Mouse (Mus musculus) hindbrain, embryonic 14.5 days (tissue): Measurements from ENCODE around the gene Nup210. TPM values are rescaled to one million over a fixed set of nuclear protein-coding genes. Genes with fewer than 3 reads are reported as not detected.

ENCODE experiments used
- ATAC-seq: fragments of 200-750 bp; cut with Nextera tagmentation; 2 replicates; pipeline ENCODE4 v1.8.0; 2017; ENCODE audit warnings: moderate number of reproducible peaks, mild to moderate bottlenecking, moderate TSS enrichment, moderate library complexity; ENCODE audit not compliant: low FRiP score
- DNase-seq: peaks from one replicate; pipeline ENCODE4 v3.0.0-alpha.2; 2015; ENCODE audit warnings: low spot score
- H3K27ac ChIP-seq: fragments of 300-500 bp; sonication (generic); 2 replicates; pipeline ENCODE4 v1.5.1; 2014; ENCODE audit warnings: mild to moderate bottlenecking, moderate library complexity
- H3K27me3 ChIP-seq: fragments of 300-500 bp; sonication (generic); 2 replicates; pipeline ENCODE4 v1.6.1; 2014; ENCODE audit warnings: mild to moderate bottlenecking, low read length, mixed read lengths; ENCODE audit not compliant: control insufficient read depth, insufficient read depth
- H3K36me3 ChIP-seq: fragments of 300-500 bp; sonication (generic); replicated peaks from 2 replicates; pipeline ENCODE4 v1.6.1; 2014; ENCODE audit not compliant: control insufficient read depth, insufficient read depth
- H3K4me1 ChIP-seq: fragments of 300-500 bp; sonication (generic); replicated peaks from 2 replicates; pipeline ENCODE4 v1.6.1; 2014; ENCODE audit warnings: antibody characterized with exemption, low read length, mixed read lengths; ENCODE audit not compliant: control insufficient read depth, insufficient read depth
- H3K4me2 ChIP-seq: fragments of 300-500 bp; sonication (generic); replicated peaks from 2 replicates; pipeline ENCODE4 v1.6.1; 2014; ENCODE audit warnings: mild to moderate bottlenecking, moderate library complexity
- H3K4me3 ChIP-seq: fragments of 300-500 bp; sonication (generic); replicated peaks from 2 replicates; pipeline ENCODE4 v1.5.1; 2014; ENCODE audit warnings: mild to moderate bottlenecking, low read length
- H3K9ac ChIP-seq: fragments of 300-500 bp; sonication (generic); 2 replicates; pipeline ENCODE4 v1.6.1; 2014
- H3K9me3 ChIP-seq: fragments of 300-500 bp; sonication (generic); 2 replicates; pipeline ENCODE4 v1.6.1; 2016; ENCODE audit warnings: low read length; ENCODE audit not compliant: control insufficient read depth
- WGBS: fragments of 180-500 bp; shearing (Covaris S2); extraction: QIAGEN DNeasy Blood & Tissue Kit; methylation state at CpG from one replicate; pipeline ENCODE4 v1.1.7; 2014; 5-methylcytosine and 5-hydroxymethylcytosine counted together
- polyA plus RNA-seq: library from polyadenylated mRNA; unstranded; fragments of >200 nt; fragmentation: Nextera tagmentation; extraction: Ambion mirVana; gene quantifications from 2 replicates; pipeline ENCODE4 v1.2.1, GENCODE M21; 2014

Nup210 gene
- polyA plus RNA-seq = 23.3 TPM in 2 replicates

- H3K27me3 ChIP-seq = no peaks in the 10 kb centered on the region
- H3K4me2 ChIP-seq = peak within 1 kb of the TSS; percentile 77
- DNase-seq (peak; percentile 95), ATAC-seq (peak; percentile 95)
- peak within 1 kb of the TSS; percentile 95 for H3K27ac ChIP-seq
- under 1% methylated on average over 80 of the region's 93 CpGs for WGBS
- no peaks in the 10 kb centered on the region for H3K9me3 ChIP-seq
- H3K36me3 ChIP-seq = no peaks in the 10 kb centered on the region
- peaks cover 30% of the 10 kb centered on the region for H3K4me1 ChIP-seq
- peak within 1 kb of the TSS; percentile 79 for H3K9ac ChIP-seq
- peak within 1 kb of the TSS; percentile 61 for H3K4me3 ChIP-seq
Observed at GRCm38 (mm10) chr6:91116244-91117145, at the start of gene Nup210. Nup210 (minus strand) TSS chr6:91116829.

GRCm38 (mm10) chr6:91165210-91165609 is 48.6 kb upstream of the Nup210 start:
- 31% methylated on average over 3 of the region's 3 CpGs for WGBS
- DNase-seq (peak; percentile 87), ATAC-seq (peak; percentile 35; the same call in 1 of the 2 replicates)
- Histone ChIP-seq H3K4me1 (peaks cover 8% of the 10 kb centered on the region), H3K9ac (no peak overlapping the region), H3K27ac (no peak overlapping the region), H3K36me3 (peaks cover 35% of the 10 kb centered on the region), H3K27me3 (no peaks in the 10 kb centered on the region), H3K9me3 (no peaks in the 10 kb centered on the region), H3K4me2 (no peak overlapping the region), H3K4me3 (no peak overlapping the region)

- Histone ChIP-seq H3K9ac (no peak overlapping the region), H3K9me3 (no peaks in the 10 kb centered on the region), H3K36me3 (peaks cover 29% of the 10 kb centered on the region), H3K4me3 (no peak overlapping the region), H3K27ac (no peak overlapping the region), H3K27me3 (no peaks in the 10 kb centered on the region), H3K4me2 (no peak overlapping the region), H3K4me1 (peaks cover 13% of the 10 kb centered on the region)
- ATAC-seq (no peak), DNase-seq (no peak)
- WGBS = 56% methylated on average over 2 of the region's 2 CpGs
Observed at GRCm38 (mm10) chr6:91164584-91164983, 48.0 kb upstream of the Nup210 start.

GRCm38 (mm10) chr6:91163195-91163911 is 46.7 kb upstream of the Nup210 start:
- H3K27me3 ChIP-seq = no peaks in the 10 kb centered on the region
- no peak overlapping the region for H3K4me3 ChIP-seq
- H3K36me3 ChIP-seq = peaks cover 21% of the 10 kb centered on the region; the same call in 1 of the 2 replicates
- no peak overlapping the region for H3K27ac ChIP-seq
- no peak for ATAC-seq
- no peak overlapping the region for H3K4me2 ChIP-seq
- peaks cover 26% of the 10 kb centered on the region for H3K4me1 ChIP-seq
- DNase-seq = no peak
- 81% methylated on average over 5 of the region's 5 CpGs for WGBS
- H3K9me3 ChIP-seq = no peaks in the 10 kb centered on the region
- H3K9ac ChIP-seq = no peak overlapping the region

GRCm38 (mm10) chr6:91162314-91162713 is 45.7 kb upstream of the Nup210 start:
- Histone ChIP-seq H3K27me3 (no peaks in the 10 kb centered on the region), H3K9me3 (no peaks in the 10 kb centered on the region), H3K36me3 (peaks cover 19% of the 10 kb centered on the region; the same call in 1 of the 2 replicates), H3K4me1 (peaks cover 36% of the 10 kb centered on the region), H3K4me2 (no peak overlapping the region), H3K9ac (no peak overlapping the region), H3K27ac (no peak overlapping the region), H3K4me3 (no peak overlapping the region)
- DNase-seq (no peak), ATAC-seq (no peak)
- whole genome bisulfite sequencing = 96% methylated on average over 5 of the region's 5 CpGs

- WGBS = 81% methylated on average over 6 of the region's 6 CpGs
Observed at GRCm38 (mm10) chr6:91161506-91162235, 45.0 kb upstream of the Nup210 start.

GRCm38 (mm10) chr6:91160976-91161375 is 44.3 kb upstream of the Nup210 start:
- no peak overlapping the region for H3K4me3 ChIP-seq
- H3K36me3 ChIP-seq = peaks cover 10% of the 10 kb centered on the region; the same call in 1 of the 2 replicates
- H3K9ac ChIP-seq = no peak overlapping the region
- no peaks in the 10 kb centered on the region for H3K9me3 ChIP-seq
- no peaks in the 10 kb centered on the region for H3K27me3 ChIP-seq
- no peak for DNase-seq
- no peak for ATAC-seq
- H3K27ac ChIP-seq = 0 out of 2 replicates have a peak overlapping the region, but pooled peaks have one; percentile 45
- 68% methylated on average over 2 of the region's 2 CpGs for WGBS
- H3K4me1 ChIP-seq = peaks cover 44% of the 10 kb centered on the region
- no peak overlapping the region for H3K4me2 ChIP-seq

More at GRCm38 (mm10) chr6:91161506-91162235, 45.0 kb upstream of the Nup210 start:
- peaks cover 15% of the 10 kb centered on the region; the same call in 1 of the 2 replicates for H3K36me3 ChIP-seq
- ATAC-seq (no peak), DNase-seq (no peak)
- H3K4me2 ChIP-seq = no peak overlapping the region
- no peak overlapping the region for H3K4me3 ChIP-seq
- no peaks in the 10 kb centered on the region for H3K9me3 ChIP-seq
- H3K4me1 ChIP-seq = peaks cover 40% of the 10 kb centered on the region
- no peak overlapping the region for H3K9ac ChIP-seq
- no peak overlapping the region for H3K27ac ChIP-seq
- H3K27me3 ChIP-seq = no peaks in the 10 kb centered on the region

GRCm38 (mm10) chr6:91160399-91160798 is 43.8 kb upstream of the Nup210 start:
- Histone ChIP-seq H3K9me3 (no peaks in the 10 kb centered on the region), H3K4me2 (no peak overlapping the region), H3K36me3 (peaks cover 5% of the 10 kb centered on the region; the same call in 1 of the 2 replicates), H3K9ac (0 out of 2 replicates have a peak overlapping the region, but pooled peaks have one; percentile 10), H3K4me1 (peaks cover 50% of the 10 kb centered on the region), H3K4me3 (no peak overlapping the region), H3K27me3 (no peaks in the 10 kb centered on the region), H3K27ac (peak overlapping the region; percentile 45)
- DNase-seq (peak; percentile 76), ATAC-seq (peak; percentile 24; the same call in 1 of the 2 replicates)
- WGBS = 31% methylated on average over 3 of the region's 3 CpGs
